Mouse (Mus musculus): ENCODE results near the gene Cnnm3. TPM values are rescaled to one million over a fixed set of nuclear protein-coding genes. Genes with fewer than 3 reads are reported as not detected.

The Cnnm3 gene
- total and polyA plus RNA-seq, 3 experiments = 4.2 to 9.9 TPM; not detected in 1

- Histone ChIP-seq H3K27ac (ENCODE audit: control insufficient read depth, low read depth, low read length) (no peak overlapping the region), H3K4me3 (ENCODE audit: control insufficient read depth in 1 of 2, insufficient read depth in 1 of 2, low read depth in 2 of 2, low read length in 2 of 2) (no peak overlapping the region), H3K4me1 (ENCODE audit: control insufficient read depth in 1 of 2, insufficient read depth in 2 of 2, low read length in 2 of 2) (peaks cover 2 to 10% of the 10 kb centered on the region in 2 experiments; a peak in 3 of 4 replicates), H3K36me3 (ENCODE audit: control insufficient read depth in 1 of 2, insufficient read depth in 2 of 2, low read length in 2 of 2) (no peaks in the 10 kb centered on the region), H3K79me2 (ENCODE audit: control insufficient read depth, insufficient read depth, low read length, poor library complexity) (no peaks in the 10 kb centered on the region; the same call in 1 of the 2 replicates), H3K27me3 (ENCODE audit: control insufficient read depth in 1 of 2, insufficient read depth in 2 of 2, low read length in 2 of 2) (peaks cover 13% of the 10 kb centered on the region in 2 experiments), H3K9me3 (replicated peaks; ENCODE audit: insufficient read depth, low read length) (no peaks in the 10 kb centered on the region), H3K9ac (ENCODE audit: control insufficient read depth, low read depth, low read length, poor library complexity, severe bottlenecking) (no peak overlapping the region)
- TF ChIP-seq MAZ (IDR thresholded peaks at IDR 0.05; ENCODE audit: low read depth, low read length) (no peak), NELFE (IDR thresholded peaks at IDR 0.05; ENCODE audit: low read depth, low read length) (no peak), RCOR1 (IDR thresholded peaks at IDR 0.05; ENCODE audit: low read depth, low read length) (no peak), HCFC1 (IDR thresholded peaks at IDR 0.05; ENCODE audit: low read depth, low read length) (no peak), MAFK (IDR thresholded peaks at IDR 0.05; ENCODE audit: borderline replicate concordance, low read depth, low read length) (no peak), MAX (IDR thresholded peaks at IDR 0.05; ENCODE audit: low read length) (no peak), TBP (IDR thresholded peaks at IDR 0.05; ENCODE audit: low read depth, low read length) (no peak), TAL1 (IDR thresholded peaks at IDR 0.05; ENCODE audit: low read length) (no peak), CHD1 (IDR thresholded peaks at IDR 0.05; ENCODE audit: low read depth, low read length) (no peak), ZNF384 (IDR thresholded peaks at IDR 0.05; ENCODE audit: low read depth, low read length) (no peak)
- no peak for DNase-seq (ENCODE audit: low read depth, low spot score)
These were observed 49.2 kb downstream of the Cnnm3 start for GRCm38 (mm10) chr1:36560903-36561302.

- Histone ChIP-seq H3K4me3 (ENCODE audit: control insufficient read depth in 1 of 2, insufficient read depth in 1 of 2, low read depth in 2 of 2, low read length in 2 of 2) (no peak overlapping the region), H3K9ac (ENCODE audit: control insufficient read depth, low read depth, low read length, poor library complexity, severe bottlenecking) (no peak overlapping the region), H3K27me3 (ENCODE audit: control insufficient read depth in 1 of 2, insufficient read depth in 2 of 2, low read length in 2 of 2) (peaks cover 13% of the 10 kb centered on the region in 2 experiments), H3K79me2 (ENCODE audit: control insufficient read depth, insufficient read depth, low read length, poor library complexity) (no peaks in the 10 kb centered on the region), H3K4me1 (ENCODE audit: control insufficient read depth in 1 of 2, insufficient read depth in 2 of 2, low read length in 2 of 2) (peaks cover 2 to 10% of the 10 kb centered on the region in 2 experiments; a peak in 3 of 4 replicates), H3K36me3 (ENCODE audit: control insufficient read depth in 1 of 2, insufficient read depth in 2 of 2, low read length in 2 of 2) (no peaks in the 10 kb centered on the region), H3K27ac (ENCODE audit: control insufficient read depth, low read depth, low read length) (no peak overlapping the region), H3K9me3 (replicated peaks; ENCODE audit: insufficient read depth, low read length) (no peaks in the 10 kb centered on the region)
- DNase-seq (ENCODE audit: low read depth, low spot score) = no peak
- TF ChIP-seq POLR2A (IDR thresholded peaks at IDR 0.05; ENCODE audit: control insufficient read depth in 1 of 2, insufficient read depth in 1 of 2, low read depth in 1 of 2, low read length in 2 of 2, poor library complexity in 1 of 2) = no peak
- TF ChIP-seq USF1 (IDR thresholded peaks at IDR 0.05; ENCODE audit: low read depth, low read length) = peak; percentile 48; the same call in 1 of the 2 replicates
These were observed 50.7 kb downstream of the Cnnm3 start for GRCm38 (mm10) chr1:36562388-36562787.

GRCm38 (mm10) chr1:36563197-36563596 is 51.5 kb downstream of the Cnnm3 start:
- Histone ChIP-seq H3K4me1 (ENCODE audit: control insufficient read depth in 1 of 2, insufficient read depth in 2 of 2, low read length in 2 of 2) (peaks cover 2 to 10% of the 10 kb centered on the region in 2 experiments; a peak in 3 of 4 replicates), H3K27me3 (ENCODE audit: control insufficient read depth in 1 of 2, insufficient read depth in 2 of 2, low read length in 2 of 2) (peaks cover 6 to 9% of the 10 kb centered on the region in 2 experiments)
- no peak for TF ChIP-seq UBTF (IDR thresholded peaks at IDR 0.05; ENCODE audit: borderline replicate concordance, insufficient read depth, low read depth, low read length)
- TF ChIP-seq KAT2A (conservative IDR thresholded peaks at IDR 0.05; ENCODE audit: low read depth, low read length) = no peak
- TF ChIP-seq MYC (IDR thresholded peaks at IDR 0.05; ENCODE audit: low read depth, low read length) = no peak
- TF ChIP-seq ETS1 (IDR thresholded peaks at IDR 0.05; ENCODE audit: low read depth, low read length) = no peak

More at GRCm38 (mm10) chr1:36563197-36563596, 51.5 kb downstream of the Cnnm3 start:
- Histone ChIP-seq H3K79me2 (ENCODE audit: control insufficient read depth, insufficient read depth, low read length, poor library complexity) (no peaks in the 10 kb centered on the region), H3K9me3 (replicated peaks; ENCODE audit: insufficient read depth, low read length) (no peaks in the 10 kb centered on the region), H3K4me3 (ENCODE audit: control insufficient read depth in 1 of 2, insufficient read depth in 1 of 2, low read depth in 2 of 2, low read length in 2 of 2) (no peak overlapping the region), H3K9ac (ENCODE audit: control insufficient read depth, low read depth, low read length, poor library complexity, severe bottlenecking) (no peak overlapping the region), H3K36me3 (ENCODE audit: control insufficient read depth in 1 of 2, insufficient read depth in 2 of 2, low read length in 2 of 2) (no peaks in the 10 kb centered on the region), H3K27ac (ENCODE audit: control insufficient read depth, low read depth, low read length) (no peak overlapping the region)
- no peak for DNase-seq (ENCODE audit: low read depth, low spot score)

Data from MEL (cell line).